Mouse (Mus musculus) heart, postnatal 10 days (tissue): ENCODE measurements at regions not wholly inside any gene's neighbourhood (a gene's known extent, or its start where the extent isn't known, plus 50 kb on each side); places are given as distances from the start of the nearest gene placed in this dataset.

ENCODE experiments used
- DNase-seq, 2 experiments: peaks; one replicate each; pipeline ENCODE4 v3.0.0; 2021
- intact Hi-C: fragments of 180-260 bp; cut with DNase I; formaldehyde crosslinking; loops from one replicate; pipeline ENCODE4 v1.15.1; 2025

DNA sequence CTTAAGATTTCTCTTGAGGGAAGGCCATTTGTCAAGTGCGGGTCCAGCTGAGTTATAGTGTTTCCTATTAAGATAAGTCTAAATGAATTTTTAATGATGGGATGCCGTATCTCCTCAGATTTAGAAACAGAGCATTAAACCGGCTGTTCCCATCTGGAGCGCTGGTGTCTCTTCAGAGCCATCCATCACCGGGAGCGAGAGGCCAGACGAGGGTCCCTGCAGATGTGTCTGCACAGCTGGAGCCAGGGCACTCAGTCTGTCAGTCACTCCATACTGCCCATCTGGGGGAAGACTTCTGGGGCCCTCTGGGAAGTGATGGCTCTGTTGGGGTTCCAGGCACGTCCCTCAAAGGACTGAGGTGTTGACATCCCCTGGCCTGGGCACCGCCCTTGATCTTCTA lies 419.2 kb downstream of the Ajap1 start:
- intact Hi-C loops, result no loop called here
- DNase-seq, result peak; percentile 1 to 10

DNA sequence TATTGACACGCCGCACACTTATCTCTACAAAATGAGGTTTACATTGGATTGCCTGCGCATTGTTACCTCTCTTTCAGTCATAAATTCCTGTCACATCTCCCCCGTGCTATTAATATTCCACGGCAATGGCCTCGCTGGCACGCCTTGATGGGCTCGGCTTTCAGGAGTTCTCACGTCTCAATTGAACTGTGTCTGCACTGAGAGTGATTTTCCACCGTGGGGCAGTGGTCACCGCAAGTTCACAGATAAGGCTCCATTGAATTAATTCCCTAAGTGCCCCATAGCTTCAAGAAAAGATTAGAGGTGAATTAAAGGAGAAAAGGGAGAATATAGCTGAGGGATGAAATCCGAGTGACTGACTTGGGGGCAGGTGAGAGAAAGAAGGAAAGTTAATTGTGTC lies 424.5 kb downstream of the Ajap1 start:
- intact Hi-C loops, result no loop called here
- DNase-seq, result no peak

- intact Hi-C loops, result no loop called here
- DNase-seq, result peak in 1 of 2 experiments; percentile 6
Observed at GRCm38 (mm10) chr4:153023711-153024110, 458.9 kb downstream of the Ajap1 start.

GRCm38 (mm10) chr4:153019211-153019610 lies 463.4 kb downstream of the Ajap1 start:
- intact Hi-C loops, result no loop called here
- DNase-seq, result no peak

GRCm38 (mm10) chr4:153018138-153018921 lies 464.3 kb downstream of the Ajap1 start:
- intact Hi-C loops, result no loop called here
- no peak for DNase-seq

DNA sequence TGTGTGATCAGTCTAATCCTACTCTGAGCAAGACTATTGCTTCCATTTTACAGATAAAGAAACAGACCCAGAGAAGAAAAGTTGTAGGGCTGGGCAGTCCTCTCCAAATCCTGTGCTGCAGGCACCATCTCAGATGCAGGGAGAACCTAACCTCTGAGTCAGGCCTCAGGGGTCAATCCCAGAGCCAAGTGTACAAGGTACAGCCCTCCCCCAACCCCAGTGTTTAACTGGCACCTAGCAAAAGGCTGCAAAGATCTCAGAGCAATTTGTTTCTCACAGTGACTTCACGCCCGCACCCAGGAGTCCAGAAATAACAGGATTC lies 464.8 kb downstream of the Ajap1 start:
- no peak for DNase-seq

DNA sequence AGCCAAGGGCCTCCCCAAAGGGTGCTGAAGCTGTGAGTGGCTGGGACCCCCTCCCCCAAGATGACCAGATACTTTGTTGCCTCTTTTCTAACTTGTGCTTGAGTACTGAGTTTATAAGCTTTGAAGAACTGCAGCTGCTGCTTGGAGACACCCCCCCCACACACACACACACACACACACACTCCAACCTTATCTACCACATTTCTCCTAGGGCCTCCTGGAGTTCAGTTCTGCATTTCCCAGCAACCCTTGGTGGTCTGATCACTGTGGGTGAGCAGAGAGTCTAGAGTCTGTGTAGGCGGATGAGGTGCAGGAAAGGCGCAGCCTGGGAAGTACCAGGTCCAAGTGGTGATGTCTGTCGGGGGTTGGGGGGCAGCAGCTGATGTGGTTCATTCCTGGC lies 479.3 kb downstream of the Ajap1 start:
- intact Hi-C loops, result no loop called here
- no peak for DNase-seq

More for the DNA sequence above, 464.8 kb downstream of the Ajap1 start:
- intact Hi-C loops, result no loop called here

- DNase-seq, result no peak
- intact Hi-C loops, result no loop called here
Observed at GRCm38 (mm10) chr4:153002516-153002915, 480.1 kb downstream of the Ajap1 start.

DNA sequence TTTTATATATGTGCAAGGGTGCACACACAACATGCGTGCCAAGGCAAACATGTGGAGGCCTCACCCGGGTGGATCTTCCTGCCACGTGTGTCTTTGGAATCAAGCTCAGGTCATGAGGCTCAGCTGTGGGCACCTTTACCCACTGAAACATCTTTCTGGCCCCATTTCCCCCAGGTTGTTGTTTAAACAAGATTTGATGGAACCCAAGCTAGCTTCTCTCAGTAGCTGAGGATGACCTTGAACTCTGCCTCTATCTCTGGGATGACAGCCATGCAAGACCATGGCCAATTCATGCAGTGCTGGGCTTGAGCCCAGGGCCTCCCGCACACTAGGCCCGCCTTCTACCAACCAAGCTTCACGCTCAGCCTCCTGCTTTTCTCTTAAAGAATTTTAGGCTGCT lies 480.9 kb downstream of the Ajap1 start:
- intact Hi-C loops, result no loop called here
- DNase-seq, result no peak

DNA sequence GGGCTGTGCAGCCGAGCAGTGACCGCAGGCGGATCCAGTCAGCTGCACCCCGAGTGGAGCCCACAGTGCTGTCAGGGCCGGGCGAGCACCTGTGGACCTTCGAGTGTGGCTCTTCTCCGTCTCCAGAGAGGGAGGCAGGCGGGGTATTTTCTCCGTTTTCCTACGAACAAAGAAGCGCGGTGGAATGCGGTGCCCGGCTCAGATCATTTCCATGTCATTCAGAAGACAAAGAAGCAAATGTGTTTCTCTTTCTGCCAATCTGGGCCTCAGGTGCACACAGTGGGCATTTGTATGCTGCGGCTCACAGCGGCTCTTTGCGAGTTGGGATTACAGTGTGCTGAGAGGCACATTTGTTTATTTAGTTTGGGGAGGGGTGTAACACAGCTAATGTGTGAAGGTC lies 483.1 kb downstream of the Ajap1 start:
- intact Hi-C loops, result no loop called here
- DNase-seq, result no peak

DNA sequence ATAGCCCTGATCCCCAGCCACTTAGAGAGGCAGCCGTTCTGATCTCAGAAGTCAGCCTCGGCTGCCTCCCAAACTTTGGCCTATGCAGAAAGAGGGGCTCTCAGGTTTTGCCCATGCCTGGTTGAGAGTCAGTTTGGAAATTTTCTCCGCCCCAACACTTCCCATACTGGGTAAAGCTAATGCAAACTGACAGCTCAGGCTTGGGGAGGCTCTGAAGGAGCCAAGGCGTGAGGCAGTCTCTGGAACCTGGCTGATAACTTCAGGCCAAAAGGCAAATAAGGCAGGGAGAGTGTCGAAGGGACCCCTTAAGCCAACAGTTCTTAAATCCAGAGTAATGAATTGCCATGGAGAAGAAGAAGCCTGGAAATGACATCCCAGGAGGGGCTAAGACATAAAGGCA lies 485.4 kb downstream of the Ajap1 start:
- no peak for DNase-seq
- intact Hi-C loops, result no loop called here

DNA sequence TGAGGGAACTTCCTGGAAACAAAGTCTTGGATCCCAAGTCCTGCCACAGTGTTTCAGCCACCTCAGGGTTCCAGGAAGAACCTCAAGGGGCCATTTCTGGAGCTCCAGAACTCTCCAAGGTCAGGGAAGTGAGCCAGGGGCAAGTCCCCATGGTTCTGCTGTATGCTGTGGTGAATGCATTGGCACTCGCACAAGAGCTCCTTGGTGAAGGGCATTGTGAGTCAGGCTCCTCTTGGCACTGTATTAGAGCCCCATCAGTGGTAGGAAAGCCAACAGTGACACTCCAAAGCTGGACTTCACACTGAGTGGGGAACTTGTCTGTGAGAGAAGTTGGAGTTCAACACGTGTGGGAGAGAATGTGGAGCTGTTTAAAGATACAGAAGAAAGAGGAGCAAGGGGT lies 486.0 kb downstream of the Ajap1 start:
- intact Hi-C loops, result no loop called here
- DNase-seq, result no peak

GRCm38 (mm10) chr4:152995052-152995595 lies 487.5 kb downstream of the Ajap1 start:
- no peak for DNase-seq
- intact Hi-C loops, result no loop called here

GRCm38 (mm10) chr4:152994206-152994605 lies 488.4 kb downstream of the Ajap1 start:
- intact Hi-C loops, result no loop called here
- no peak for DNase-seq

GRCm38 (mm10) chr4:152990266-152990665 lies 492.3 kb downstream of the Ajap1 start:
- no peak for DNase-seq
- intact Hi-C loops, result no loop called here

DNA sequence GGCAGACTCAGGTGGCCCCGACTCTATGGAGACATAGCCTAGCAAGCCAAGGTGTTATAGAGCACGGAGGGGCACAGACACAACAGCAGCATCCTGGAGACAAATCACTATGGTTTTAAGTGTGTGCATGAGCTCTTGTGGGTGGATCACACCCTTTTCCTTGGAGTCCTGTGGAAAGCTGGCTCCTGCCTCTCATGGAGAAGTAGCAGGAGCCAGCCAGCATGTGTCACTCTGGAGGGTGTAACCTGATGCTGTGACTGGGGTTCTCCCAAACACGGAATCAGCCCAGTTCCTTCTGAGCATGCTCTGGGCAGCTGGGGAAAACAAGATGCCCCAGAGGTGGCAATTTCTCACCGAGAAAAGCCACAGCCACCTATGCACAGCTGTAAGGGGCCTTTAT lies 494.9 kb downstream of the Ajap1 start:
- no peak for DNase-seq
- intact Hi-C loops, result no loop called here

DNA sequence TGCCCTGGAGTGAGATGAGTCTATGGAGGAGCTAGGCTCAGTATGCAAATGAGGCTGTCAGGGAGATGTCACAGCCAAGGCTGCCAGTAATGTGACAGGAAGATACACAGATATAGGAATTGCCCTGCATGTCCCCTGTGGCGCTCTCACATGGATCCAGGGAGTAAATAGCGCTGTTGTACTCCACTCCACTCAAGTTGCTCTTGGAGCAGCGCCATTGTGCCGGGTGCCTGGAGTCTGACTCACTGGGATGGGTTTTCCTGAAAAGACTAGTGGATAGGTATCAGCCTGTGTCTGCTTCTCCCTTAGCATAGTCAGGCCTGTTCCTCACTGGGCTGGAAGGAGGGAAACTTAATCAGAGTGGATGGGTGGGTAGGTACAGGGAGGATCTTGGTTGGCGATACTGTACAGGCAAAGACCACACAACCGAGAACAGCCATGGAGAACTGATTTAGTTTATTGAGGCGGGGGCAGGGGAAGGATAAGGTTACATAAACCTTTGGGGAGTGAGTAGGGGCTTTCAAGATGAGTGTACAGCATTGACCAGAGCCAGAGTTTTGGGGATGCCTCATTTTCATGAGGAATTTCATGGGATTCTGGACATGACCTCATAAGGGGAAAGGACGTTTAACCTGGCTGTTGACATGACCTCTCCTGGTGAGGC lies 497.5 kb upstream of the Kcnab2 start:
- intact Hi-C loops, result no loop called here
- peak in 1 of 2 experiments; percentile 2 for DNase-seq

DNA sequence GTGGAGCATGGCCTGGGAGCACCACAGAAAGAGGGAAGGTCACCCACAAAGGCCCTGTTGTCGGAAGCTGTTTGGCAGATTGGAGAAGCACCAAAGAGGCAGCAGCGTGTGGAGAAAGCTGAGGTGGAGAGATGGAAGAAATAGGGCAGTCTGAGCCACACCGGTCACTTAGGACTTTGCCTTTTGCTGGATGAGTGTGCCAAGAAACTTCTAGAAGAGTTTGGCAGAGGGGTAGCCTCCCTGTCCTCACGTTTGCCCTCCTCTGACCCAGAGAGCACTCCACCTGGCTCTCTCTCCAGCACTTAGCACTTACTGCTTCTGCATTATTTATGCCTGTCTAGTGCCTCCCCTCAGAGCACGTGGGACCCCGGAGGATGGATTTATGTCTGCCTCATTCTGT lies 485.3 kb upstream of the Kcnab2 start:
- no peak for DNase-seq
- intact Hi-C loops, result no loop called here

- no peak for DNase-seq
- intact Hi-C loops, result no loop called here
Observed at GRCm38 (mm10) chr4:152962165-152962564, 484.5 kb upstream of the Kcnab2 start.

DNA sequence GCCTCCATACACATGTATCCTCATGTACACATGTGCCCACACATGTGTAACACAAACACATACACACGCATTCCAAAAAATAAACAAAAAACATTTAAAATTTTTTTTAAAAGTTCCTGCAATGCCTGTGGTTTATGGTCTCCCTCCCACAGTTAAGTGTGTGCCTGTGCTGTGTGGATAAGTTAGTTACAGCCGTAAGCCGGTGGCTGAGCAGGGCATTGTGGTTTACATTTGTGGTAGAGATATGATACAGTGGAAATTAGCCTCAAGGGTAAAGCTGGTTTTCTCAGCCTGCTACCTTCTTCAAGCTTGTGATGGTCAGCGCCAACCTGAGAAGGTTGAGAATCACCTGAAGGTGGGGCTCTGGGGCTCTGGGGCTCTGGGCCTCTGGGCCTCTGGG lies 484.0 kb upstream of the Kcnab2 start:
- no peak for DNase-seq
- intact Hi-C loops, result no loop called here

- intact Hi-C loops, result no loop called here
- no peak for DNase-seq
Observed at GRCm38 (mm10) chr4:152959627-152960230, 482.1 kb upstream of the Kcnab2 start.
